Mouse (Mus musculus): ENCODE results near the gene Zp3. TPM values are rescaled to one million over a fixed set of nuclear protein-coding genes. Genes with fewer than 3 reads are reported as not detected.

Zp3 gene
- polyA plus RNA-seq, 1 experiment from 2014 or later, result 0.20 TPM

DNA sequence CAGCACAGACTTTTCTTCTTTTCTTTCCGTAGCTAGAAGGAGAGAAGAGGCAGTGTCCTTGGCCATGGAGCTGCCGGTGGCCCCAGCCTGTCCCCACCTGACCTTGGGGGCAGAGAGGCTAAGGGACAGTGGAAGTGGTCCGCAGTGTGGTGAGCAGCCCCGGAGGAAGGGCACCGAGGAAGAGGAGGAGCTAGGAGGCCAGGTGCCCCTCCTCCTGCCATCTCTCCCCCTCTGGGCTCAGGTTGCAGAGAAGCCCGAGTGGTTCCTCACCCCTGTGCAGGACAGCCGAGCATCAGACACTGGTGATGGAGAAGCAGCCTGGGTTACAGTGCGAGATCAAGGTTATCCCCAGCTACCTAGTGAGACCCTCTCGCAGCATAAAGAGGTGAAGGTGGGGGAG, 5.5 kb upstream of the Zp3 start, which contains the start of gene Ssc4d:
Gene Ssc4d (minus strand): TSS at position 167 of the 400 bp plus-strand sequence.
- Histone ChIP-seq H3K27ac (ENCODE audit: low read length) (no peak within 1 kb of the TSS), H3K9me3 (ENCODE audit: low read length) (no peaks in the 10 kb centered on the region), H3K4me1 (ENCODE audit: insufficient read depth, low read length) (no peaks in the 10 kb centered on the region), H3K9ac (replicated peaks; ENCODE audit: low read length) (peak within 1 kb of the TSS; percentile 30), H3K4me3 (ENCODE audit: low read length) (peak within 1 kb of the TSS; percentile 34), H3K36me3 (ENCODE audit: insufficient read depth, low read length) (no peaks in the 10 kb centered on the region), H3K4me2 (replicated peaks; ENCODE audit: low read depth, low read length) (peak within 1 kb of the TSS; percentile 39), H3K27me3 (ENCODE audit: insufficient read depth, low read length) (no peaks in the 10 kb centered on the region)
- ATAC-seq (ENCODE audit: low FRiP score, low TSS enrichment), result peak; percentile 58
- WGBS, result 10% methylated on average over 9 of the region's 9 CpGs

DNA sequence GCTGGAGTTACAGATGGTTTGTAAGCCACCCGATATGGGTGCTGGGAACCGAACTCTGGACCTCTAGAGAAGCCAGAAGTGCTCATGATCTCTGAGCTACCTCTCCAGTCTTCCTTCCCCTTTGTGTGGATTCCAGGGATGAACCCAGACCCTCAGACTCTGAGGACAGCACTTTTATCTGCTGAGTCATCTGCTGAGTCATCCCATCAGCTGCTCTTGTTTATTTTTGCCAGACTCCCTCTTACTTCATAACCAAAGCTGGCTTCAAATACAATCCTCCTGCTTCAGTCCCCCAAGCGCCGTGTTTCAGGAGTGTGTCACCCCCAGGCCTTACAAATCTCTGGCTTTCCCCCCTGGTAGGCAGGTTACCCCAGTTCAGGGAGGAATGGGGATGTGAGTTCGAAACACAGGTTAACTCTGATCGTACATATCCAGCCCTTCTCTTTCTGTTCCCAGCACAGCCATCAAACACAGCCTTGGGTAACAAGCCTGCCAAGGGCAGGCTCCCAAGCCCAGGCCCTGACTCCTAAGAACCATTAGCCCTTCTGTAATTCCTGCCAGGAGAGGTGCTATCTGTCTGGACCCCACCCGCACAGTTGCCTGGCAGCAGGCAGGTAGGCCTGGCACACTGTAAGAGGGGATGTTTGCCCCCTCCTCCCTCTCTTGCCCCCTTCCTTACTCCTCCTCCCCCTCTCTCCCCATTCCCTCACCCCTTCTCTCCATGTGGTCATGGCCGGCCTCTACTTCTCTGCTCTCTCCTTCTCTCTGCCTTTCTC, 3.8 kb upstream of the Zp3 start:
- no peak overlapping the region for H3K9ac ChIP-seq (replicated peaks; ENCODE audit: low read length)
- no peaks in the 10 kb centered on the region for H3K36me3 ChIP-seq (ENCODE audit: insufficient read depth, low read length)
- no peak for ATAC-seq (ENCODE audit: low FRiP score, low TSS enrichment)
- WGBS, result 91% methylated on average over 8 of the region's 8 CpGs
- no peak overlapping the region for H3K4me3 ChIP-seq (ENCODE audit: low read length)
- H3K4me1 ChIP-seq (ENCODE audit: insufficient read depth, low read length), result no peaks in the 10 kb centered on the region
- H3K27me3 ChIP-seq (ENCODE audit: insufficient read depth, low read length), result no peaks in the 10 kb centered on the region
- no peaks in the 10 kb centered on the region for H3K9me3 ChIP-seq (ENCODE audit: low read length)
- H3K27ac ChIP-seq (ENCODE audit: low read length), result no peak overlapping the region
- no peak overlapping the region for H3K4me2 ChIP-seq (replicated peaks; ENCODE audit: low read depth, low read length)

DNA sequence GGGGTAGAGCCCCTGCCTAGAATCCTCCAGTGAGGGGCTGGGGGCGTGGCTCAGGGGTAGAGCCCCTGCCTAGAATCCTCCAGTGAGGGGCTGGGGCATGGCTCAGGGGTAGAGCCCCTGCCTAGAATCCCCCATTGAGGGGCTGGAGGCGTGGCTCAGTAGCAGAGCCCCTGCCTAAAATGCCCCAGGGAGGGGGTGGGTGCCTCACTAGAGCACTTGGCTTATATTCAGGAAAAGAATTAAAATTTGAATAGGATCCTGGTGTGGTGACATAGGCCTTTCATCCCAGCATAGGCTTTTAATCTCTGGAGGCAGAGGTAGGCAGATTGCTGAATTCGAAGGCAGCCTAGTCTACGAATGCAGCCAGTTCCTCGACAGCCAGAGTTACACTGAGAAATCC, 518 bp upstream of the Zp3 start:
- WGBS, result 81% methylated on average over 5 of the region's 5 CpGs
- no peak overlapping the region for H3K4me3 ChIP-seq (ENCODE audit: low read length)

DNA sequence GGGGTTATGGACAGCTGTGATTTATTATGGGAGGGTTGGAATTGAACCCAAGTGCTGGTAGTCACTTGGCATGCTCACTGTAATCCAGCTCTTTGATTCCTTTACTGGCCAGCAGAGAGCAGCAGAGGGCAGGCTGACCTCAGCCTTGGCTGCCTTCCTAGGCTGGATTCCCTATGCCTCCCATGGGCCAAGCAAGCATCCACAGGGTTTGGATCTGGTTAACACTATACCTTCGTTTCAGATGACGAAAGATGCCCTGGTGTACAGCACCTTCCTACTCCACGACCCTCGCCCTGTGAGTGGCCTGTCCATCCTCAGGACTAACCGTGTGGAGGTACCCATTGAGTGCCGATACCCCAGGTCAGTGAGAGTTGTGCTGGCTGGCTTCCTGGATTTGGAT, 2.5 kb downstream of the Zp3 start:
- Histone ChIP-seq H3K4me3 (ENCODE audit: low read length) (no peak overlapping the region), H3K27ac (ENCODE audit: low read length) (no peak overlapping the region), H3K9ac (replicated peaks; ENCODE audit: low read length) (no peak overlapping the region), H3K9me3 (ENCODE audit: low read length) (no peaks in the 10 kb centered on the region), H3K4me1 (ENCODE audit: insufficient read depth, low read length) (no peaks in the 10 kb centered on the region), H3K27me3 (ENCODE audit: insufficient read depth, low read length) (no peaks in the 10 kb centered on the region), H3K36me3 (ENCODE audit: insufficient read depth, low read length) (no peaks in the 10 kb centered on the region), H3K4me2 (replicated peaks; ENCODE audit: low read depth, low read length) (no peak overlapping the region)
- ATAC-seq (ENCODE audit: low FRiP score, low TSS enrichment), result peak; percentile 71
- WGBS, result 34% methylated on average over 6 of the region's 6 CpGs

More for the DNA sequence above, 518 bp upstream of the Zp3 start:
- no peaks in the 10 kb centered on the region for H3K27me3 ChIP-seq (ENCODE audit: insufficient read depth, low read length)
- H3K9ac ChIP-seq (replicated peaks; ENCODE audit: low read length), result no peak overlapping the region
- H3K4me2 ChIP-seq (replicated peaks; ENCODE audit: low read depth, low read length), result no peak overlapping the region
- H3K4me1 ChIP-seq (ENCODE audit: insufficient read depth, low read length), result no peaks in the 10 kb centered on the region
- H3K9me3 ChIP-seq (ENCODE audit: low read length), result no peaks in the 10 kb centered on the region
- H3K27ac ChIP-seq (ENCODE audit: low read length), result no peak overlapping the region
- no peak for ATAC-seq (ENCODE audit: low FRiP score, low TSS enrichment)
- H3K36me3 ChIP-seq (ENCODE audit: insufficient read depth, low read length), result no peaks in the 10 kb centered on the region

DNA sequence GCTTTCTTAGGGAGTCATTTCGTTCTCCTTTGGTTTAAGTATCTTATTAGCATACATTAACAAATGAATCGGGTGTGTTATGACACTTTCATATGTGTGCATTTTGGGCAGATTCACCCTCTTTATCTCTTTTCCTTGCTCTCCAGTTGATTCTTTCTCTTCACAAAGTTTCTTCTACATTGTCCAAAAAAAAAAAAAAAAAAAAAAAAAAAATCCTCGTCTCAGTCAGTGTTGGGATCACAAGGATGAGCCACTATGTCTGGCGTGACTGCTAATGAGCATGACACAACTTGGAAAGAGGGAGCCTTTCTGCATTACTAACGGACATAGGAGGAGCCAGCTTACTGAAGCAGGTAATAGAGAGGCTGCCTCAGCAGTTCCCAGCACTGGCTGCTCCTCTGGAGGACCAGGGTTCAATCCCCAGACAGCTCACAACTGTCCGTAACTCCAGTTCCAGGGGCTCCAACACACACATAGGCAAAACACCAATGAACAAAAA, 4.7 kb downstream of the Zp3 start:
- H3K27me3 ChIP-seq (ENCODE audit: insufficient read depth, low read length), result no peaks in the 10 kb centered on the region
- no peaks in the 10 kb centered on the region for H3K4me1 ChIP-seq (ENCODE audit: insufficient read depth, low read length)
- no peak overlapping the region for H3K4me3 ChIP-seq (ENCODE audit: low read length)
- no peaks in the 10 kb centered on the region for H3K36me3 ChIP-seq (ENCODE audit: insufficient read depth, low read length)
- 61% methylated on average over 6 of the region's 6 CpGs for WGBS
- H3K9ac ChIP-seq (replicated peaks; ENCODE audit: low read length), result no peak overlapping the region
- no peak for ATAC-seq (ENCODE audit: low FRiP score, low TSS enrichment)
- H3K27ac ChIP-seq (ENCODE audit: low read length), result no peak overlapping the region
- H3K4me2 ChIP-seq (replicated peaks; ENCODE audit: low read depth, low read length), result no peak overlapping the region
- no peaks in the 10 kb centered on the region for H3K9me3 ChIP-seq (ENCODE audit: low read length)

DNA sequence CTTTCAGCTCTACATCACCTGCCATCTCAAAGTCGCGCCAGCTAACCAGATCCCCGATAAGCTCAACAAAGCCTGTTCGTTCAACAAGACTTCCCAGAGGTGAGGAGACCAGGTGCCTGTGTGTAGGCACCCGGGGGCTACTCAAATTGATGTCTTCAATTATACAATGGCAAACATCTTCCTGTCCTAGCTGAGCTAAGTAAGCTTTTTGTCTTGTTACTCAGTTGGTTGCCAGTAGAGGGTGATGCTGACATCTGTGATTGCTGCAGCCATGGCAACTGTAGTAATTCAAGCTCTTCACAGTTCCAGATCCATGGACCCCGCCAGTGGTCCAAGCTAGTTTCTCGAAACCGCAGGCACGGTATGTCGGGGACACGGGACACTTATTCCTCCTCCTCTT, 7.3 kb downstream of the Zp3 start:
- no peak for ATAC-seq (ENCODE audit: low FRiP score, low TSS enrichment)
- H3K9ac ChIP-seq (replicated peaks; ENCODE audit: low read length), result no peak overlapping the region
- no peaks in the 10 kb centered on the region for H3K36me3 ChIP-seq (ENCODE audit: insufficient read depth, low read length)
- H3K4me1 ChIP-seq (ENCODE audit: insufficient read depth, low read length), result no peaks in the 10 kb centered on the region
- no peaks in the 10 kb centered on the region for H3K9me3 ChIP-seq (ENCODE audit: low read length)
- H3K4me2 ChIP-seq (replicated peaks; ENCODE audit: low read depth, low read length), result no peak overlapping the region
- WGBS, result 48% methylated on average over 11 of the region's 11 CpGs
- H3K4me3 ChIP-seq (ENCODE audit: low read length), result no peak overlapping the region
- H3K27ac ChIP-seq (ENCODE audit: low read length), result no peak overlapping the region
- H3K27me3 ChIP-seq (ENCODE audit: insufficient read depth, low read length), result no peaks in the 10 kb centered on the region

DNA sequence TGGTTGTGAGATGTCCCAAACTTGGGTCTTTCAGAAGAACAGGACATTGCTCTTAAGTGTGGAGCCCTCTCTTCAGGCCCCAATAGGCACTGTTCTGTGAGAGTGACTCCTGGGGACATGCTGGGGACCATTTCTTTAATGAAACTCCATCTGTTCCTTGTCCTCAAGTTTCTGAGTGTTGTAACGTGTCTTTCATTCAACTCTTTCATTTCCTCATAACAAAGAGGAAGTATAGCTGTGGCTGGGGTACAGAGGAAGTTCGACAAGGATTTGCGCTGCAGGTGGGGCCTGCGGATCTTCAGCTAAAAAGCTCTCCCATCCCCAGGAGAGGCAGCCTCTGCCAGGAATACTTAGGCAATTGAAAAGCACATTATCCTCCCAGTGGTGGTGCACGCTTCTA, 10.7 kb downstream of the Zp3 start:
- ATAC-seq (ENCODE audit: low FRiP score, low TSS enrichment), result no peak
- no peak overlapping the region for H3K4me3 ChIP-seq (ENCODE audit: low read length)

DNA sequence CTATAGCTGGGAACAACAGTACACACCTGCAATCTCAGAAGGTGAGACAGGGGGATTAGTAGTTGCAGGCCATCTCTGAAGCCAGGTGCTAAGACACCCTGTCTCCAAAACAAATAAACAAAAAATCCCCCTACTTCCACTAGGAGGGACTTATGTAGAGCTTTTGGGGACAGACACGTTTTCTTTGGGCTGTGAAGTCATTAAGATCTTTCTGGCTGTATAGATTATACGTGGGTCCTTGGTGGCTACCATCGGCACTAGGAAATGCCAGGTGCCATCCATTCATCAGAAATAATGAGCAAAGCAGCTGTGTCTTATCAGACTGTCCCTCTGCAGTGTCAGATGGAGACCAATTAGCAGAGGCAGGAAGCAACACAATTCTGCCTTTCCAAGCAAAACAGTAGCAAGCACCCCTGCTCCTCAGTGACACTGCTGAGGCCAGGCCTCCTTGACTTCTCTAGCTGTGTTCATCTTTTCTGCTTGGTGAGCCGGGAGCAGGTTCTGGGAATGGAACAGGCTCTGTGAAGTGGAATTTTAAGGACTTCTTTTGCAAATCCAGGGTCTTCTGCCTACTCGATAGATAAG, 13.6 kb downstream of the Zp3 start:
- Histone ChIP-seq H3K27me3 (ENCODE audit: insufficient read depth, low read length) (no peaks in the 10 kb centered on the region), H3K4me3 (ENCODE audit: low read length) (no peak overlapping the region), H3K36me3 (ENCODE audit: insufficient read depth, low read length) (peaks cover 12% of the 10 kb centered on the region), H3K4me2 (replicated peaks; ENCODE audit: low read depth, low read length) (no peak overlapping the region), H3K27ac (ENCODE audit: low read length) (no peak overlapping the region), H3K9ac (replicated peaks; ENCODE audit: low read length) (no peak overlapping the region), H3K4me1 (ENCODE audit: insufficient read depth, low read length) (peaks cover 7% of the 10 kb centered on the region), H3K9me3 (ENCODE audit: low read length) (no peaks in the 10 kb centered on the region)
- WGBS, result 21% methylated on average over 5 of the region's 5 CpGs
- no peak for ATAC-seq (ENCODE audit: low FRiP score, low TSS enrichment)

More for the DNA sequence above, 10.7 kb downstream of the Zp3 start:
- peaks cover 3% of the 10 kb centered on the region for H3K4me1 ChIP-seq (ENCODE audit: insufficient read depth, low read length)
- H3K27ac ChIP-seq (ENCODE audit: low read length), result no peak overlapping the region
- no peaks in the 10 kb centered on the region for H3K9me3 ChIP-seq (ENCODE audit: low read length)
- WGBS, result 74% methylated on average over 5 of the region's 5 CpGs
- no peaks in the 10 kb centered on the region for H3K27me3 ChIP-seq (ENCODE audit: insufficient read depth, low read length)
- no peak overlapping the region for H3K4me2 ChIP-seq (replicated peaks; ENCODE audit: low read depth, low read length)
- no peak overlapping the region for H3K9ac ChIP-seq (replicated peaks; ENCODE audit: low read length)
- H3K36me3 ChIP-seq (ENCODE audit: insufficient read depth, low read length), result no peaks in the 10 kb centered on the region

DNA sequence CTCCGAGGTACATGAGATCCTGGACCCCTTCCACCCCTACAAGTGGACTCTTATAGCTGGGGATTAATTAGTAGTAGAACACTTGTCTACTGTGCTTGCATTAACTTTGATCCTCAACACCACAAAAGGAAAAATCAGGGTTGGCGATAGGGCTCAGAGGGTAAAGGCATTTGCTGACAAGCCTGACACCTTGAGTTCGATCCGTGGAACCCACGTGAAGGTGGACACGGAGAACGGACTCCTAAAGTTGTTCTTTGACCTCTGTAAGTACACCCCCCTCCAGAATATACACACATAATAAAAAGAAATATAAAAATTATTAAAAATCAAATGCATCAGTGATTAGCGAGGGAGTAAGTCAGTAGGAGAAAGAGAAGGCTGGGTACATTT, 14.4 kb downstream of the Zp3 start:
- Histone ChIP-seq H3K27me3 (ENCODE audit: insufficient read depth, low read length) (no peaks in the 10 kb centered on the region), H3K36me3 (ENCODE audit: insufficient read depth, low read length) (peaks cover 20% of the 10 kb centered on the region), H3K27ac (ENCODE audit: low read length) (no peak overlapping the region), H3K9me3 (ENCODE audit: low read length) (no peaks in the 10 kb centered on the region), H3K4me3 (ENCODE audit: low read length) (no peak overlapping the region), H3K4me1 (ENCODE audit: insufficient read depth, low read length) (peaks cover 7% of the 10 kb centered on the region), H3K9ac (replicated peaks; ENCODE audit: low read length) (no peak overlapping the region), H3K4me2 (replicated peaks; ENCODE audit: low read depth, low read length) (no peak overlapping the region)
- 62% methylated on average over 8 of the region's 8 CpGs for WGBS
- peak; percentile 20; the same call in 1 of the 2 replicates for ATAC-seq (ENCODE audit: low FRiP score, low TSS enrichment)
